Mouse (Mus musculus): ENCODE data around the gene Pla2r1. TPM values are rescaled to one million over a fixed set of nuclear protein-coding genes. Genes with fewer than 3 reads are reported as not detected.

The Pla2r1 gene
- 0.81 and 1.1 TPM in 2 replicates for polyA plus RNA-seq (2014; fragmentation: Nextera tagmentation; extraction: Ambion mirVana)

GRCm38 (mm10) chr2:60552902-60553682, at the start of gene Pla2r1:
Pla2r1 (minus strand) TSS chr2:60553308.
- no peak; the same call in 1 of the 2 replicates for ATAC-seq (ENCODE audit: low FRiP score)

GRCm38 (mm10) chr2:60601326-60601725, 48.2 kb upstream of the Pla2r1 start:
- no peak for DNase-seq (ENCODE audit: low spot score)
- Histone ChIP-seq H3K9ac (no peak overlapping the region), H3K4me1 (replicated peaks; ENCODE audit: control insufficient read depth, insufficient read depth, low read length) (no peaks in the 10 kb centered on the region), H3K27me3 (ENCODE audit: control insufficient read depth, insufficient read depth, low read length) (no peaks in the 10 kb centered on the region), H3K4me3 (replicated peaks; ENCODE audit: low read length) (no peak overlapping the region), H3K36me3 (replicated peaks; ENCODE audit: control insufficient read depth, insufficient read depth) (no peaks in the 10 kb centered on the region), H3K4me2 (replicated peaks) (no peak overlapping the region), H3K9me3 (ENCODE audit: control insufficient read depth, low read length) (no peaks in the 10 kb centered on the region), H3K27ac (no peak overlapping the region)
- no peak for ATAC-seq (ENCODE audit: low FRiP score)
- 94% methylated on average over 2 of the region's 2 CpGs for WGBS

More at GRCm38 (mm10) chr2:60552902-60553682, at the start of gene Pla2r1:
- peak within 1 kb of the TSS; percentile 57 for H3K4me2 ChIP-seq (replicated peaks)
- H3K27ac ChIP-seq, result no peak within 1 kb of the TSS
- WGBS, result 5% methylated on average over 33 of the region's 33 CpGs
- H3K4me1 ChIP-seq (replicated peaks; ENCODE audit: control insufficient read depth, insufficient read depth, low read length), result 0 out of 2 replicates have a peak, but pooled peaks cover 3% of the 10 kb centered on the region
- H3K27me3 ChIP-seq (ENCODE audit: control insufficient read depth, insufficient read depth, low read length), result peaks cover 11% of the 10 kb centered on the region; the same call in 1 of the 2 replicates
- no peak for DNase-seq (ENCODE audit: low spot score)
- peak within 1 kb of the TSS; percentile 0; the same call in 1 of the 2 replicates for H3K9ac ChIP-seq
- H3K4me3 ChIP-seq (replicated peaks; ENCODE audit: low read length), result peak within 1 kb of the TSS; percentile 19
- no peaks in the 10 kb centered on the region for H3K36me3 ChIP-seq (replicated peaks; ENCODE audit: control insufficient read depth, insufficient read depth)
- no peaks in the 10 kb centered on the region for H3K9me3 ChIP-seq (ENCODE audit: control insufficient read depth, low read length)

DNA sequence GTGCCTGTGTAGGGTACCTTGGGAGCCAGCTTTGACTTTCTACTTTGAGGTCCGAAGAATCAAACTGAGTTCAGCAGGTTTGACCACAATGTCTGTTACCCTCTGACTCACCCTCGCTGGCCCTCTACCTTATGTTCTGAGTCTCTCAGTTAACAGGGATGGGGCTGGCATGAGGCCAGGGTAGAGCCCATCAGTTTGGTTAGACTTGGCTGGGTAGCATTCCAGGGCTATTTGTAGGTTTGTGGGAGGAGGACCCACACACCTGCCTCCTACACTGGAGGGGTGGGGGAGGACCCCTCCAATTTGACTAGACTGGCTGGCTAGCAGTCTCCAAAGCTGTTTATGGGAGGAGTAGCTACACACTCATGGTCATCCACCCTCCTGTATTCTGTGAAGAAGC, 47.8 kb upstream of the Pla2r1 start:
- Histone ChIP-seq H3K4me2 (replicated peaks) (no peak overlapping the region), H3K4me1 (replicated peaks; ENCODE audit: control insufficient read depth, insufficient read depth, low read length) (no peaks in the 10 kb centered on the region), H3K9me3 (ENCODE audit: control insufficient read depth, low read length) (no peaks in the 10 kb centered on the region), H3K9ac (no peak overlapping the region), H3K27ac (no peak overlapping the region), H3K36me3 (replicated peaks; ENCODE audit: control insufficient read depth, insufficient read depth) (no peaks in the 10 kb centered on the region), H3K27me3 (ENCODE audit: control insufficient read depth, insufficient read depth, low read length) (no peaks in the 10 kb centered on the region), H3K4me3 (replicated peaks; ENCODE audit: low read length) (no peak overlapping the region)
- WGBS, result 89% methylated on average over 2 of the region's 2 CpGs
- no peak for ATAC-seq (ENCODE audit: low FRiP score)
- DNase-seq (ENCODE audit: low spot score), result no peak

GRCm38 (mm10) chr2:60583416-60583815, 30.3 kb upstream of the Pla2r1 start:
- Histone ChIP-seq H3K4me3 (replicated peaks; ENCODE audit: low read length) (no peak overlapping the region), H3K9ac (no peak overlapping the region), H3K4me2 (replicated peaks) (no peak overlapping the region), H3K4me1 (replicated peaks; ENCODE audit: control insufficient read depth, insufficient read depth, low read length) (no peaks in the 10 kb centered on the region), H3K27me3 (ENCODE audit: control insufficient read depth, insufficient read depth, low read length) (no peaks in the 10 kb centered on the region), H3K36me3 (replicated peaks; ENCODE audit: control insufficient read depth, insufficient read depth) (no peaks in the 10 kb centered on the region), H3K9me3 (ENCODE audit: control insufficient read depth, low read length) (no peaks in the 10 kb centered on the region), H3K27ac (no peak overlapping the region)
- WGBS, result 93% methylated on average over 4 of the region's 4 CpGs
- ATAC-seq (ENCODE audit: low FRiP score) (no peak), DNase-seq (ENCODE audit: low spot score) (no peak)

DNA sequence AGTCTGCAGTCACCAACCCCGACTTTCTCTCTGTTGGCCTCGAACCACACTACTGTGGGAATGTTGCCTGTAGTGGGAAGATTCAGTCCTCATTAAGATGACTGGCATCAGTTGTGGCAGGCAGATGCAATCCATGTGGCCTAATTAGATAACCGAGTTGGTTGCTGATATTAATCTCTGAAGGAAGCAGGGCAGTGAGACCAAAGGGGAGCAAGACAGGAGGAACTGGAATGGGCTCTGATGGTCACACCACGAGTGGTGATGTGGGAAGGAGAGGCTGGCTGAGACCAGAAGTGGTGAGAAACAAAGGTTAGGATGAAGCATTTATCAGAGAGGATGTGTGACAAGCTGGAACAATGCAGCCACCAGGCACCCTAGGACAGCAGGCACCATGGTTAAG, 1.5 kb upstream of the Pla2r1 start:
- H3K27me3 ChIP-seq (ENCODE audit: control insufficient read depth, insufficient read depth, low read length), result peaks cover 11% of the 10 kb centered on the region; the same call in 1 of the 2 replicates
- H3K9me3 ChIP-seq (ENCODE audit: control insufficient read depth, low read length), result no peaks in the 10 kb centered on the region
- 0 out of 2 replicates have a peak, but pooled peaks cover 3% of the 10 kb centered on the region for H3K4me1 ChIP-seq (replicated peaks; ENCODE audit: control insufficient read depth, insufficient read depth, low read length)
- no peak for DNase-seq (ENCODE audit: low spot score)
- no peak overlapping the region for H3K4me3 ChIP-seq (replicated peaks; ENCODE audit: low read length)
- H3K36me3 ChIP-seq (replicated peaks; ENCODE audit: control insufficient read depth, insufficient read depth), result no peaks in the 10 kb centered on the region
- 67% methylated on average over 4 of the region's 4 CpGs for WGBS
- no peak overlapping the region for H3K27ac ChIP-seq
- no peak overlapping the region for H3K9ac ChIP-seq
- no peak overlapping the region for H3K4me2 ChIP-seq (replicated peaks)
- no peak for ATAC-seq (ENCODE audit: low FRiP score)

DNA sequence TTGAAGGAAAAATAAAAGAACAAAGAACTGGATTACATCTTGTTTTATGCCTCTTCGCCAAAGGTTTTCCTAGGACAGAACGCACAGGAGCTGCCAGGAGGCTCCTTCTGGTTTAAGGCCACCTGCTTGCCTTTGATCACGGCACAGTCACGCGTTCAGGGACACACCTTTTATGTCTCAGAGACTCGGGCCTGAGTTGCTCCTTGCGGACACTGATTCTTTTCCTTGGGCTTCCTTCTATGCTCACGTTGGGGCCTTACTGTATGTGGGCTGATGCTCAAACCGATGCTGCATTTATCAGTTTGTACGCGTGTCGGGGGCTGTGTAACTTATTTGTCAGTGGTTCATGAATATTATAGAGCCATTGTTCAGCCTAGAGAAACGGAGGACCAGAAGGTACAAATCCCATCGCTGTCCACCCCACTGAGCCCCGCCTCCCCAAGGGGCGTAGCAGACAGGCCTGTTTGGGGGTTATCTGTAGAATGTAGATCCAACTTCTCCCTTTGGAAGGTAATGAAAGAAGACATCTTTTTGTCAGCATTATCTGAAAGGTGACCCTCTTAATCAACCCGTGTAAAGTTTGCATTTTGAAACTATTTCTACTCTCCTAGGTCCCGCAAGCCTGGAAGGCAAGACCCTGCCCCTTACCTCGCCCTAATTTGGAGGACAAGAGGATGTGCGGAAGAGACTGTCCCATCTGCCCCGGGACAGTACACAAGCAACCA, 769 bp downstream of the Pla2r1 start:
- WGBS, result 20% methylated on average over 21 of the region's 21 CpGs
- Histone ChIP-seq H3K9ac (peak overlapping the region; percentile 0; the same call in 1 of the 2 replicates), H3K9me3 (ENCODE audit: control insufficient read depth, low read length) (no peaks in the 10 kb centered on the region), H3K36me3 (replicated peaks; ENCODE audit: control insufficient read depth, insufficient read depth) (no peaks in the 10 kb centered on the region), H3K27me3 (ENCODE audit: control insufficient read depth, insufficient read depth, low read length) (peaks cover 11% of the 10 kb centered on the region; the same call in 1 of the 2 replicates), H3K4me3 (replicated peaks; ENCODE audit: low read length) (peak overlapping the region; percentile 19; the same call in 1 of the 2 replicates), H3K4me2 (replicated peaks) (peak overlapping the region; percentile 57), H3K27ac (no peak overlapping the region), H3K4me1 (replicated peaks; ENCODE audit: control insufficient read depth, insufficient read depth, low read length) (0 out of 2 replicates have a peak, but pooled peaks cover 3% of the 10 kb centered on the region)
- DNase-seq (ENCODE audit: low spot score), result no peak
- ATAC-seq (ENCODE audit: low FRiP score), result no peak

- Histone ChIP-seq H3K4me3 (replicated peaks; ENCODE audit: low read length) (no peak overlapping the region), H3K9ac (no peak overlapping the region), H3K9me3 (ENCODE audit: control insufficient read depth, low read length) (no peaks in the 10 kb centered on the region), H3K27me3 (ENCODE audit: control insufficient read depth, insufficient read depth, low read length) (peaks cover 11% of the 10 kb centered on the region; the same call in 1 of the 2 replicates), H3K4me2 (replicated peaks) (no peak overlapping the region), H3K36me3 (replicated peaks; ENCODE audit: control insufficient read depth, insufficient read depth) (no peaks in the 10 kb centered on the region), H3K4me1 (replicated peaks; ENCODE audit: control insufficient read depth, insufficient read depth, low read length) (0 out of 2 replicates have a peak, but pooled peaks cover 3% of the 10 kb centered on the region), H3K27ac (no peak overlapping the region)
- ATAC-seq (ENCODE audit: low FRiP score), result no peak
- WGBS, result 42% methylated on average over 2 of the region's 2 CpGs
- DNase-seq (ENCODE audit: low spot score), result no peak
Measured at GRCm38 (mm10) chr2:60551673-60552072, 1.4 kb downstream of the Pla2r1 start.

- H3K4me3 ChIP-seq (replicated peaks; ENCODE audit: low read length), result no peak overlapping the region
- H3K9ac ChIP-seq, result no peak overlapping the region
- ATAC-seq (ENCODE audit: low FRiP score), result no peak
- H3K4me2 ChIP-seq (replicated peaks), result no peak overlapping the region
- WGBS, result 94% methylated on average over 8 of the region's 8 CpGs
- H3K4me1 ChIP-seq (replicated peaks; ENCODE audit: control insufficient read depth, insufficient read depth, low read length), result 0 out of 2 replicates have a peak, but pooled peaks cover 3% of the 10 kb centered on the region
- no peak overlapping the region for H3K27ac ChIP-seq
- DNase-seq (ENCODE audit: low spot score), result no peak
- no peaks in the 10 kb centered on the region for H3K9me3 ChIP-seq (ENCODE audit: control insufficient read depth, low read length)
- H3K27me3 ChIP-seq (ENCODE audit: control insufficient read depth, insufficient read depth, low read length), result peaks cover 11% of the 10 kb centered on the region; the same call in 1 of the 2 replicates
- H3K36me3 ChIP-seq (replicated peaks; ENCODE audit: control insufficient read depth, insufficient read depth), result no peaks in the 10 kb centered on the region
Measured at GRCm38 (mm10) chr2:60550521-60550920, 2.6 kb downstream of the Pla2r1 start.

DNA sequence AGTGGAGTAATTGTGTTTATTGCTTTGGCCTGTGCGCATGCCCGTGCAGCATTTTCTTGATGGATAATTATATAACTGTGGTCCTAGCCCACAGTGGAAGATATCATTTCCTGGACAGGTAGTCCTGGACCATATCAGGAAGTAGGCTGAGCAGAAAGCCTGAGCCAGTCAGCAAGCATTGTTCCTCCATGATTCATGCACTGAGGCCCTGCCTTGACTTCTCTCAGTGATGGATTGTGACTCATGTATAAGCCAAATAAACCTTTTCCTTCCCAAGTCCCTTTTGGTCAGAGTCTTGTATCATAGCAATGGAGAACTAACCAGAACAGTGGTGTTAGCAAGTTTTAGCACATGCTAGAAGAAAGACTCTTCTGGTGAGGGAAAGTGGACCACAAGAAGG, 3.3 kb downstream of the Pla2r1 start:
- Histone ChIP-seq H3K9ac (no peak overlapping the region), H3K27ac (no peak overlapping the region), H3K27me3 (ENCODE audit: control insufficient read depth, insufficient read depth, low read length) (peaks cover 11% of the 10 kb centered on the region; the same call in 1 of the 2 replicates), H3K36me3 (replicated peaks; ENCODE audit: control insufficient read depth, insufficient read depth) (no peaks in the 10 kb centered on the region), H3K4me2 (replicated peaks) (no peak overlapping the region), H3K9me3 (ENCODE audit: control insufficient read depth, low read length) (no peaks in the 10 kb centered on the region), H3K4me3 (replicated peaks; ENCODE audit: low read length) (no peak overlapping the region), H3K4me1 (replicated peaks; ENCODE audit: control insufficient read depth, insufficient read depth, low read length) (0 out of 2 replicates have a peak, but pooled peaks cover 3% of the 10 kb centered on the region)
- DNase-seq (ENCODE audit: low spot score), result no peak
- WGBS, result 92% methylated on average over 2 of the region's 2 CpGs
- no peak for ATAC-seq (ENCODE audit: low FRiP score)

Data from hindbrain, embryonic 14.5 days (tissue).